ENCODE assay signal across 17 mouse cellular contexts in genomic region chr5:21331656-21332055, GRCm38 (mm10). TPM values are rescaled to one million over a fixed set of nuclear protein-coding genes. Genes with fewer than 3 reads are reported as not detected.
A peak's percentile ranks its signal among the peaks of the same experiment; 100 is the strongest.
DNase-seq lines count a peak whose midpoint lies in the region; ATAC-seq lines count a peak whose summit lies in the region.
"Had no signal": no experiment of that assay in that cellular context is flagged by ENCODE, and none has a peak within 500 bp of the region (broad histone marks: within the 10 kb centered on the region; RNA-seq: fewer than 3 reads in every experiment).

No protein-coding gene starts in this region.

- no peak overlapping the region for H3K4me3 ChIP-seq in kidney, embryonic 14.5 days (ENCODE audit: low read length)
- H3K4me3 ChIP-seq: erythroblast, embryonic 14.5 days; midbrain, embryonic 10.5 days; neural tube, embryonic 12.5 days had no signal

- 63% methylated on average over 5 of the region's 5 CpGs for WGBS in kidney, embryonic 14.5 days
- WGBS in large intestine, adult 2 months, result 28% methylated on average over 5 of the region's 5 CpGs

- H3K4me2 ChIP-seq in kidney, embryonic 14.5 days (replicated peaks; ENCODE audit: low read depth, low read length), result no peak overlapping the region
- H3K4me2 ChIP-seq: liver, embryonic 11.5 days; neural tube, embryonic 12.5 days had no signal

- H3K27me3 ChIP-seq in kidney, embryonic 14.5 days (ENCODE audit: control insufficient read depth, insufficient read depth, low read length), result no peaks in the 10 kb centered on the region
- H3K27me3 ChIP-seq: neural tube, embryonic 12.5 days had no signal

- no peaks in the 10 kb centered on the region for H3K4me1 ChIP-seq in kidney, embryonic 14.5 days (ENCODE audit: control insufficient read depth, insufficient read depth, low read length)

- no peak overlapping the region for H3K27ac ChIP-seq in kidney, embryonic 14.5 days (ENCODE audit: low read depth, low read length)
- H3K27ac ChIP-seq: midbrain, embryonic 10.5 days; neural tube, embryonic 12.5 days had no signal

- peak; percentile 5 for DNase-seq in adrenal gland, adult 2 months
- no peak for DNase-seq in adrenal gland, adult 8-10 months
- no peak for DNase-seq in kidney, adult 18-20 months
- DNase-seq in heart, adult 9 months (ENCODE audit: low spot score in 2 of 2), result peak; percentile 27 to 44
- peak; percentile 59 for DNase-seq in large intestine, adult 2 months (ENCODE audit: low read depth, low spot score)
- no peak for DNase-seq in yolk sac, embryonic 10.5 days (ENCODE audit: low spot score)
- no peak for DNase-seq in spleen, postnatal 14 days (ENCODE audit: low spot score in 2 of 2)
- DNase-seq: adrenal gland, postnatal 36 days; cerebellum, adult 8-10 months; gastrocnemius, postnatal 36 days; thymus, adult 18-20 months had no signal

- 0 out of 2 replicates have a peak, but pooled peaks have one; percentile 16 for ATAC-seq in kidney, embryonic 14.5 days (ENCODE audit: low FRiP score, low TSS enrichment)

- H3K9ac ChIP-seq in kidney, embryonic 14.5 days (ENCODE audit: low read depth, low read length), result no peak overlapping the region
- H3K9ac ChIP-seq: neural tube, embryonic 12.5 days had no signal

- H3K9me3 ChIP-seq in kidney, embryonic 14.5 days (ENCODE audit: control insufficient read depth, low read length), result no peaks in the 10 kb centered on the region
- H3K9me3 ChIP-seq: G1E; neural tube, embryonic 12.5 days had no signal

- H3K36me3 ChIP-seq in kidney, embryonic 14.5 days (ENCODE audit: control insufficient read depth, insufficient read depth, low read length), result no peaks in the 10 kb centered on the region
- H3K36me3 ChIP-seq: G1E; midbrain, embryonic 10.5 days; neural tube, embryonic 12.5 days had no signal

RNA-seq across cellular contexts. Expression of gene Fgl2, which starts 40.8 kb away (rescaled TPM):
- total RNA-seq in adrenal gland, adult 2 months (2021), result 10 to 100 TPM in 1 of 2 experiments, 1 to 10 TPM in 1; 5.3 to 10.1 TPM
- polyA plus RNA-seq in adrenal gland, adult 2 months (2012; rRNA removed), result 4.8 and 5.6 TPM in 2 replicates
- 10 to 100 TPM in 2 of 4 experiments, 1 to 10 TPM in 2; 6.8 to 19.1 (median 11.5) TPM for total RNA-seq in adrenal gland, adult 8-10 months (2022)
- polyA plus RNA-seq in kidney, embryonic 14.5 days (2014; fragmentation: Nextera tagmentation; extraction: Ambion mirVana), result 0.87 and 0.94 TPM in 2 replicates
- polyA plus RNA-seq in large intestine, adult 2 months (2012; rRNA removed), result 11.7 and 21.2 TPM in 2 replicates
- polyA plus RNA-seq: erythroblast, embryonic 14.5 days had no signal

Comparison
In these comparisons a context has a peak if more than half of its experiments do, and no peak if none do; other contexts are left out.
1. DNase-seq: peak in adrenal gland, adult 2 months (single experiment), heart, adult 9 months (2 of 2) and large intestine, adult 2 months (single experiment); none in adrenal gland, adult 8-10 months (single experiment), kidney, adult 18-20 months (single experiment), yolk sac, embryonic 10.5 days (single experiment) and spleen, postnatal 14 days (0 of 2).